Mouse (Mus musculus) T-helper 1 cell (primary cell): ENCODE results near the gene Gyg.
"Not testable (repeated sequence)": the region's sequence is repeated elsewhere in the genome, so short reads cannot be mapped to it uniquely, and the experiment has no call there.

Source experiments
- in situ Hi-C: fragments of 300-600 bp; cut with MboI, MseI; formaldehyde crosslinking; loops from one replicate; pipeline ENCODE4 v1.15.1; 2025; ENCODE audit warnings: high pct_unique_total_duplicates

The Gyg gene

GRCm38 (mm10) chr3:20131350-20131720 lies 23.8 kb downstream of the Gyg start:
- in situ Hi-C loops = no loop called here

- in situ Hi-C loops = no loop called here
These were observed 24.4 kb downstream of the Gyg start for GRCm38 (mm10) chr3:20130456-20131349.

- in situ Hi-C loops = no loop called here
These were observed 25.6 kb downstream of the Gyg start for GRCm38 (mm10) chr3:20129491-20129890.

GRCm38 (mm10) chr3:20127047-20127595 lies 28.0 kb downstream of the Gyg start:
- in situ Hi-C loops = no loop called here

GRCm38 (mm10) chr3:20125604-20126003 lies 29.5 kb downstream of the Gyg start:
- in situ Hi-C loops = no loop called here

- in situ Hi-C loops = not testable (repeated sequence)
These were observed 33.5 kb downstream of the Gyg start for GRCm38 (mm10) chr3:20121582-20121981.

GRCm38 (mm10) chr3:20119686-20120244 lies 35.4 kb downstream of the Gyg start:
- in situ Hi-C loops = no loop called here

- in situ Hi-C loops = no loop called here
These were observed 36.0 kb downstream of the Gyg start for GRCm38 (mm10) chr3:20119044-20119591.

GRCm38 (mm10) chr3:20111913-20112312 lies 43.2 kb downstream of the Gyg start:
- in situ Hi-C loops = no loop called here

GRCm38 (mm10) chr3:20108881-20109280 lies 46.2 kb downstream of the Gyg start:
- in situ Hi-C loops = no loop called here

- in situ Hi-C loops = no loop called here
These were observed 50.3 kb downstream of the Gyg start for GRCm38 (mm10) chr3:20104776-20105175.

- in situ Hi-C loops = no loop called here
These were observed 50.8 kb downstream of the Gyg start for GRCm38 (mm10) chr3:20104318-20104717.

GRCm38 (mm10) chr3:20103830-20104229 lies 51.3 kb downstream of the Gyg start:
- in situ Hi-C loops = no loop called here

- in situ Hi-C loops = no loop called here
These were observed 73.0 kb downstream of the Gyg start for GRCm38 (mm10) chr3:20082161-20082560.

GRCm38 (mm10) chr3:20076145-20077053 lies 78.7 kb downstream of the Gyg start:
- in situ Hi-C loops = loop anchor here (5.0 kb wide), 1 partner anchor 121 kb away; no protein-coding TSS in a partner anchor
